Mouse (Mus musculus) retina, postnatal 7 days (tissue): ENCODE data around the gene Tcf15.

Experiments
- DNase-seq: peaks from one replicate; pipeline ENCODE4 v3.0.0-alpha.2; 2012; ENCODE audit warnings: low read depth, low spot score

The Tcf15 gene

GRCm38 (mm10) chr2:152122896-152123295, 20.5 kb upstream of the Tcf15 start:
- DNase-seq = no peak

- DNase-seq = no peak
These were observed 14.8 kb upstream of the Tcf15 start for GRCm38 (mm10) chr2:152128597-152128996.

GRCm38 (mm10) chr2:152129778-152130177, 13.6 kb upstream of the Tcf15 start:
- DNase-seq = no peak

- DNase-seq = no peak
These were observed 11.3 kb upstream of the Tcf15 start for GRCm38 (mm10) chr2:152132016-152132415.

GRCm38 (mm10) chr2:152132691-152133090, 10.7 kb upstream of the Tcf15 start:
- DNase-seq = no peak

- no peak for DNase-seq
These were observed 4.0 kb upstream of the Tcf15 start for GRCm38 (mm10) chr2:152139191-152139987.

- no peak for DNase-seq
These were observed 2.4 kb upstream of the Tcf15 start for GRCm38 (mm10) chr2:152140941-152141340.

- DNase-seq = no peak
These were observed 1.9 kb upstream of the Tcf15 start for GRCm38 (mm10) chr2:152141491-152141890.

GRCm38 (mm10) chr2:152142046-152142445, 1.3 kb upstream of the Tcf15 start:
- peak; percentile 8 for DNase-seq

GRCm38 (mm10) chr2:152142571-152142970, 790 bp upstream of the Tcf15 start:
- no peak for DNase-seq

- no peak for DNase-seq
These were observed 743 bp downstream of the Tcf15 start for GRCm38 (mm10) chr2:152144158-152144450.

- no peak for DNase-seq
These were observed 1.1 kb downstream of the Tcf15 start for GRCm38 (mm10) chr2:152144501-152144900.

GRCm38 (mm10) chr2:152145711-152146110, 2.4 kb downstream of the Tcf15 start:
- no peak for DNase-seq

- DNase-seq = no peak
These were observed 3.7 kb downstream of the Tcf15 start for GRCm38 (mm10) chr2:152147079-152147478.

- no peak for DNase-seq
These were observed 5.3 kb downstream of the Tcf15 start for GRCm38 (mm10) chr2:152148675-152149074.

- DNase-seq = no peak
These were observed 6.5 kb downstream of the Tcf15 start for GRCm38 (mm10) chr2:152149891-152150290.

- no peak for DNase-seq
These were observed 7.0 kb downstream of the Tcf15 start for GRCm38 (mm10) chr2:152150373-152150772.

- DNase-seq = no peak
These were observed 10.0 kb downstream of the Tcf15 start for GRCm38 (mm10) chr2:152153361-152153760.

- no peak for DNase-seq
These were observed 12.2 kb downstream of the Tcf15 start for GRCm38 (mm10) chr2:152155414-152156208.

- DNase-seq = no peak
These were observed 13.1 kb downstream of the Tcf15 start for GRCm38 (mm10) chr2:152156471-152156870.

- no peak for DNase-seq
These were observed 16.1 kb downstream of the Tcf15 start for GRCm38 (mm10) chr2:152159487-152159886.

- DNase-seq = no peak
These were observed 22.9 kb downstream of the Tcf15 start for GRCm38 (mm10) chr2:152166257-152166656.

GRCm38 (mm10) chr2:152167851-152168290, 24.5 kb downstream of the Tcf15 start:
- DNase-seq = no peak
